Mouse (Mus musculus) testis, adult 2 months (tissue): ENCODE results near the gene H1fx. TPM values are rescaled to one million over a fixed set of nuclear protein-coding genes. Genes with fewer than 3 reads are reported as not detected.

Source experiments
- H3K27ac ChIP-seq: fragments of 200-500 bp; 2 replicates; pipeline ENCODE4 v1.5.1; 2012; ENCODE audit warnings: low read depth, low read length; ENCODE audit not compliant: control insufficient read depth, insufficient read depth
- H3K27me3 ChIP-seq: fragments of 200-500 bp; 2 replicates; pipeline ENCODE4 v1.6.1; 2012; ENCODE audit warnings: mild to moderate bottlenecking, low read length, moderate library complexity; ENCODE audit not compliant: control insufficient read depth, insufficient read depth
- H3K36me3 ChIP-seq: fragments of 200-500 bp; 2 replicates; pipeline ENCODE4 v1.6.1; 2012; ENCODE audit warnings: mild to moderate bottlenecking, low read length; ENCODE audit not compliant: control insufficient read depth, insufficient read depth
- H3K4me1 ChIP-seq: fragments of 200-500 bp; 2 replicates; pipeline ENCODE4 v1.6.1; 2012; ENCODE audit warnings: low read length; ENCODE audit not compliant: control insufficient read depth, insufficient read depth
- H3K4me3 ChIP-seq: fragments of 200-500 bp; 2 replicates; pipeline ENCODE4 v1.5.1; 2012; ENCODE audit warnings: low read depth, mild to moderate bottlenecking, low read length, moderate library complexity, mixed read lengths; ENCODE audit not compliant: control insufficient read depth
- CTCF ChIP-seq: fragments of 200-500 bp; IDR thresholded peaks from 2 replicates; pipeline ENCODE4 v1.5.1; 2012; ENCODE audit warnings: low read depth, mild to moderate bottlenecking, inconsistent platforms, low read length, moderate library complexity; ENCODE audit not compliant: control insufficient read depth, insufficient read depth, insufficient replicate concordance
- POLR2A ChIP-seq: fragments of 200-500 bp; IDR thresholded peaks from 2 replicates; pipeline ENCODE4 v1.6.1; 2012; ENCODE audit warnings: low read depth, mild to moderate bottlenecking, inconsistent platforms, low read length, moderate library complexity; ENCODE audit not compliant: control insufficient read depth
- polyA plus RNA-seq: library from polyadenylated mRNA; depleted of rRNA; stranded (reverse); fragments of >200 nt; gene quantifications from 2 replicates; pipeline ENCODE4 v1.2.3, GENCODE M21; 2012; rRNA removed

H1fx gene
- polyA plus RNA-seq, 1 experiment, result 68.7 TPM

DNA sequence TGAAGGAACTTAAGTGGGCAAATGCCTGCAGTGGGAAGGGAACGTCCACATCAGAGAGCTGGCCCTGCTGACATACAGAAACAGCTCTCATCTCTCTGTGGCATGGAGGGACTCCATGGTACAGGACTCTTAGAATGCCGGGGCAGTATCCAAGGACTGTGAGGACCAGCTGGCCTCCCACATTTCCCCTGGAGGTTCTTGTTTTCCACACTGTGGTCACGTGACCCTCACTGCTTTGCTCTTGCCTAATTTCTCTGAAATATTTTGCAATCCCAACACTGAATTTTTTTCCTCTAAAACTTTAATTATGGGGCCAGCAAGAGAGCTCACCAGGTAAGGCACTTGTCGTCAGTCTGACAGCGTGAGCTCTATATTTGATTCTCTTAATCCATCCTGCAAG is 46.4 kb downstream of the H1fx start:
- H3K4me3 ChIP-seq, result no peak overlapping the region
- peaks cover 1% of the 10 kb centered on the region; the same call in 1 of the 2 replicates for H3K36me3 ChIP-seq
- peaks cover 6% of the 10 kb centered on the region for H3K4me1 ChIP-seq
- H3K27ac ChIP-seq, result no peak overlapping the region
- TF ChIP-seq CTCF (no peak), POLR2A (no peak)
- H3K27me3 ChIP-seq, result no peaks in the 10 kb centered on the region

Other genes starting within 250 kb of the H1fx start
- gene Gp9, start 203.6 kb downstream of the H1fx start, polyA plus RNA-seq, result 0.17 TPM in 1 of 2 replicates, not detected in the other
- gene Rab43, start 169.5 kb downstream of the H1fx start, polyA plus RNA-seq, result 19.5 and 20.0 TPM in 2 replicates
- gene Gm45140, start 145.8 kb downstream of the H1fx start, polyA plus RNA-seq, result 0.52 and 0.95 TPM in 2 replicates
- gene Isy1, start 142.8 kb downstream of the H1fx start, polyA plus RNA-seq, result 6.4 and 6.7 TPM in 2 replicates
- gene Cnbp, start 130.5 kb downstream of the H1fx start, polyA plus RNA-seq, result 111 and 130 TPM in 2 replicates
- gene Copg1, start 93.8 kb downstream of the H1fx start, polyA plus RNA-seq, result 19.3 and 21.5 TPM in 2 replicates
- 14.9 and 15.2 TPM in 2 replicates for gene Hmces, start 67.7 kb downstream of the H1fx start, polyA plus RNA-seq
- 51.5 and 52.1 TPM in 2 replicates for gene Rab7, start 63.6 kb upstream of the H1fx start, polyA plus RNA-seq
- gene Rpn1, start 102.8 kb upstream of the H1fx start, polyA plus RNA-seq, result 215 and 230 TPM in 2 replicates
- 44.7 and 54.1 TPM in 2 replicates for gene Gata2, start 212.3 kb upstream of the H1fx start, polyA plus RNA-seq
- 720 and 738 TPM in 2 replicates for gene Dnajb8, start 240.6 kb upstream of the H1fx start, polyA plus RNA-seq